Mouse (Mus musculus): Measurements from ENCODE around the gene Gm49320. TPM values are rescaled to one million over a fixed set of nuclear protein-coding genes. Genes with fewer than 3 reads are reported as not detected.

The Gm49320 gene
- polyA plus RNA-seq, 1 experiment from 2014 or later = 0.73 TPM

DNA sequence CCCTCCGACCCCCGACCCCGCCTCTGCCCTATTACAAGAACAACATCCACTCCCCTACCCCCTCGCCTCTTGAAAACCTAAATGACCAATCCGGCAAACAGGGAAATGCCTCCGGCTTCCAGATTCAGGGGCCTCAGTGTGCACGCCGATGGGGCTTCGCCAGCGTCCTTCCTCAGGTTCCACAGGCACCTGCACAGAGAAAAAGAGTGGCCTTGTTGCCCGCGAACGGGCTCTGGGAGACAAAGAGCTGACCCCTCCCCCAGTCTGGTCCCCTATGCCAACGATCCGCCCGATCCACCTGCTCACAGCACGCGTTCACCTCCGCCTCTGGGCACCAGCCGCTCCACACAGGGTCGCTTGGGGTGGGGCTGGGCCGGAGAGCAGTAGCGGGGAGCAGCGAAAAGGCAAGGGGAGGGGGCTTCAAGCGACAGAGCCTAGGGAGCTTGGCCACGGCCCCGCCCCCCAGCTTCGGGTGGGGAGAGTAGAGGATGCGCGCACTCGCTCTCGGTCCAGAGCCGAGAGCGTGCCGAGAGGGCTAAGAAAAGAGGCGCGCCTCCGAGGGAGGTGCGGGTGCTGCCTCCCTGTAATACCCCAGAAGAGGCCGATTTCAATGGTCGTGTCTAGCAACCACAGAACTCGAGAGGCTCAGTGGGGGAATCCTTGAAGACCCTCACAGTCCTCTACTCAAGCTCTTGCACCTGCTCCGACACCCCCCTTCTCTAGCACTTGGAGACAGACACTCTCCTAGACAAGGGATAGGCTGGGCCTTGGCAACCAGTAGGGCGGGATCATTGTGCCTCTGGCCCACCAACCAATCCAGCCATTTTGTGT, 21.7 kb upstream of the Gm49320 start, which contains the start of gene Prr36:
Prr36 (minus strand) TSS at position 669 of the 831 bp plus-strand sequence.
- peak; percentile 91 for ATAC-seq
- peak within 1 kb of the TSS; percentile 85 for H3K9ac ChIP-seq (ENCODE audit: low read depth, low read length)
- H3K9me3 ChIP-seq (replicated peaks; ENCODE audit: control insufficient read depth, low read length, poor library complexity, severe bottlenecking) = no peaks in the 10 kb centered on the region
- no peaks in the 10 kb centered on the region for H3K27me3 ChIP-seq (ENCODE audit: control insufficient read depth, insufficient read depth, low read depth, low read length)
- H3K4me1 ChIP-seq (ENCODE audit: control insufficient read depth, insufficient read depth, low read length) = peaks cover 39% of the 10 kb centered on the region
- peak within 1 kb of the TSS; percentile 96 for H3K27ac ChIP-seq (ENCODE audit: low read length)
- H3K4me3 ChIP-seq (ENCODE audit: low read depth, low read length) = peak within 1 kb of the TSS; percentile 53
- peak within 1 kb of the TSS; percentile 98 for H3K4me2 ChIP-seq (ENCODE audit: low read length)
- under 1% methylated on average over 44 of the region's 44 CpGs for WGBS
- no peaks in the 10 kb centered on the region; the same call in 1 of the 2 replicates for H3K36me3 ChIP-seq (ENCODE audit: control insufficient read depth, insufficient read depth, low read length)

DNA sequence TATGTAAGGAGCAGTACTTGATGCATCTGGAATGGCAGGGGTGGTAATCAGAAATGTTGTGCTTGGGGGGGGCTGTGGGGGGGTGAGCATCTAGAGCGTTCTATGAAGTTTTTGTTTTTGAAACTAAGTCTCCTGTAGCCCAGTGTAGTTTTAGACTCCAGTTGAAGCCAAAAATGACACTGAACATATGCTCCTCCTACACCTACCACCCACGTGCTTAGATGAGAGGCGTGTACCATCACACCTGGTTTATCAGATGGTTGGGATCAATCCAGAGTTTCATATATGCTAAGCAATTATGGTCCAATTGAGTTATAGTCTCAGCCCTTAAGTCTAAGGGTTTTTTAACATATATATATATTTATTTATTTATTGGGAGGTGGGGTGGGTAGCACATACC, 19.0 kb upstream of the Gm49320 start:
- Histone ChIP-seq H3K4me3 (ENCODE audit: low read depth, low read length) (no peak overlapping the region), H3K4me2 (ENCODE audit: low read length) (no peak overlapping the region), H3K27me3 (ENCODE audit: control insufficient read depth, insufficient read depth, low read depth, low read length) (no peaks in the 10 kb centered on the region), H3K9ac (ENCODE audit: low read depth, low read length) (no peak overlapping the region), H3K9me3 (replicated peaks; ENCODE audit: control insufficient read depth, low read length, poor library complexity, severe bottlenecking) (no peaks in the 10 kb centered on the region), H3K36me3 (ENCODE audit: control insufficient read depth, insufficient read depth, low read length) (no peaks in the 10 kb centered on the region), H3K4me1 (ENCODE audit: control insufficient read depth, insufficient read depth, low read length) (peaks cover 20% of the 10 kb centered on the region), H3K27ac (ENCODE audit: low read length) (no peak overlapping the region)
- ATAC-seq = no peak
- WGBS = 96% methylated on average over 3 of the region's 3 CpGs

DNA sequence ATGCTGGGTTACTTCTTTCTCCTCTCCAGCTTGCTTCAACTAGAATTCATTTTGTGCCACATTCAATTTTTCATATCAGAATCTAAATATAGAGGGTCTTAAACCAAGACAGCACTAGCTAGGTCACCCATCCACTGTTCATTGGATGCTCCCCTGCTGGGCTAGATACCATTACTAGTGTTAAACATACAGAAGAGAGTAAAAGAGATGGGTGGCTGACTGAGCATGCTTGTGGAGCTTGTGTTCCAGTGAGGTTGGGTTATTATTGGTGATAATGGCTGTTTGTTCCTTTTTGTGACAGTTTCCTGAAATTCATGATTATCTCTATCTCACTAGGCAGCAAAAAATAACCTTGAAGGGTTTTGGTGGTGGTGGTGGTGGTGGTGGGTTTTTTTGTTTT, 16.6 kb upstream of the Gm49320 start:
- Histone ChIP-seq H3K4me3 (ENCODE audit: low read depth, low read length) (no peak overlapping the region), H3K9ac (ENCODE audit: low read depth, low read length) (no peak overlapping the region), H3K27ac (ENCODE audit: low read length) (no peak overlapping the region), H3K36me3 (ENCODE audit: control insufficient read depth, insufficient read depth, low read length) (no peaks in the 10 kb centered on the region), H3K4me1 (ENCODE audit: control insufficient read depth, insufficient read depth, low read length) (peaks cover 8% of the 10 kb centered on the region; the same call in 1 of the 2 replicates), H3K9me3 (replicated peaks; ENCODE audit: control insufficient read depth, low read length, poor library complexity, severe bottlenecking) (no peaks in the 10 kb centered on the region), H3K27me3 (ENCODE audit: control insufficient read depth, insufficient read depth, low read depth, low read length) (peaks cover 9% of the 10 kb centered on the region; the same call in 1 of the 2 replicates), H3K4me2 (ENCODE audit: low read length) (no peak overlapping the region)
- no peak for ATAC-seq

DNA sequence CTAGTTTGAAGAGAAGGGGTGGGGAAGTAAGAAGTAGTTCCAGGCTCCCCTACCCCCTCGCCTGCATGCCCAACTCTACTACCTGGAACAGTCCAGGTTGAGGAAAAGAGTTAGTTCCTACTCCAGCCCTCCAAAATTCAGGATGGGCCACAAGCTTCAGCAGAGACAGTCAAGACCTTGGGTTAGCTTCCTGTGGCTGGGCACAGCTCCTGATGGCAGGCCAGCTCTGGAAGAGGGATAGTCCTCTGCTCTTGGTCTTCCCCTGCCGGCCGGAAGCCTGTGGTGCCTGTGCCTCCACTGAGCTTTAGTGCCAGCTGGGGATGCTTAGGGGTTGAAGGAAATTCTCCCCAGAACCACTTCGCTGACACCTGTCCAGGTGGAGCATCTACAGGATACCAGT, 12.3 kb upstream of the Gm49320 start:
- 0 out of 2 replicates have a peak, but pooled peaks have one; percentile 21 for ATAC-seq
- no peaks in the 10 kb centered on the region for H3K9me3 ChIP-seq (replicated peaks; ENCODE audit: control insufficient read depth, low read length, poor library complexity, severe bottlenecking)
- no peak overlapping the region for H3K27ac ChIP-seq (ENCODE audit: low read length)
- no peaks in the 10 kb centered on the region for H3K36me3 ChIP-seq (ENCODE audit: control insufficient read depth, insufficient read depth, low read length)
- H3K27me3 ChIP-seq (ENCODE audit: control insufficient read depth, insufficient read depth, low read depth, low read length) = peaks cover 12% of the 10 kb centered on the region; the same call in 1 of the 2 replicates
- H3K4me2 ChIP-seq (ENCODE audit: low read length) = peak overlapping the region; percentile 35
- peak overlapping the region; percentile 3; the same call in 1 of the 2 replicates for H3K4me3 ChIP-seq (ENCODE audit: low read depth, low read length)
- WGBS = 27% methylated on average over 4 of the region's 4 CpGs
- H3K4me1 ChIP-seq (ENCODE audit: control insufficient read depth, insufficient read depth, low read length) = 0 out of 2 replicates have a peak, but pooled peaks cover 2% of the 10 kb centered on the region
- H3K9ac ChIP-seq (ENCODE audit: low read depth, low read length) = no peak overlapping the region

DNA sequence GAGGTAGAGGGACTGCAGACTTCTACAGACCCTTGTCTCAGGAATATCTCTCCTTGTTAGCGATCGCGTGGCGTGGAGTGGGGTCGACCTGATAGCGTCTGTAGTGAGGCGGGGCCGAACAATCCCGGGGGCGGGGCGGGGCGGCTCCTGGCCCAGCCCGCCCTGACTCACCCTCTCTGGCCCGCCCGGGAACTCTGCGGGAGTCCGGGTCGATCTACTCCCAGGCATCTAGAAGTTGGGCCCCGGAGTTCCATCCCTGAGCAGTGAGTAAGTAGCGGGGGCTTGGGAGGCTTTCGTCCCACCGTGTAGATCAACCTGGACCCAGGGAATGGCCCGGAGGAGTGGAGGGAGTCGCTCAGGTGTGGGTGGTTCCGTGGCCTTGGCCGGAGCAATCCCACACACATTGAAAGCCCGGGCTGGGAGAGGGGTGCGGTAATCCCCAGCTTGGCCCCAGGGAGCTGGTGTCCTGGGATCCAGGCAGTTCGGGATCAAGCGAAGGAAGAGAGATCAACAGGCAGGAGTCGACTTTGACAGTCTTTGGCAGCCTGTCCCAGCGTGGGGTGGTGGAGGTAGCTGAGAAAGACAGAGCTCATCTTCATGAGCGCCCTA, 11.8 kb upstream of the Gm49320 start, which contains the start of gene Lrrc8e:
Lrrc8e (plus strand) TSS at position 89 of the 609 bp plus-strand sequence.
- ATAC-seq = peak; percentile 39; the same call in 1 of the 2 replicates
- H3K4me2 ChIP-seq (ENCODE audit: low read length) = peak within 1 kb of the TSS; percentile 35
- H3K9ac ChIP-seq (ENCODE audit: low read depth, low read length) = no peak within 1 kb of the TSS
- peak within 1 kb of the TSS; percentile 3; the same call in 1 of the 2 replicates for H3K4me3 ChIP-seq (ENCODE audit: low read depth, low read length)
- H3K27ac ChIP-seq (ENCODE audit: low read length) = no peak within 1 kb of the TSS
- WGBS = 2% methylated on average over 30 of the region's 33 CpGs
- no peaks in the 10 kb centered on the region for H3K36me3 ChIP-seq (ENCODE audit: control insufficient read depth, insufficient read depth, low read length)
- peaks cover 12% of the 10 kb centered on the region; the same call in 1 of the 2 replicates for H3K27me3 ChIP-seq (ENCODE audit: control insufficient read depth, insufficient read depth, low read depth, low read length)
- H3K9me3 ChIP-seq (replicated peaks; ENCODE audit: control insufficient read depth, low read length, poor library complexity, severe bottlenecking) = no peaks in the 10 kb centered on the region
- H3K4me1 ChIP-seq (ENCODE audit: control insufficient read depth, insufficient read depth, low read length) = 0 out of 2 replicates have a peak, but pooled peaks cover 2% of the 10 kb centered on the region

- H3K9me3 ChIP-seq (replicated peaks; ENCODE audit: control insufficient read depth, low read length, poor library complexity, severe bottlenecking) = no peaks in the 10 kb centered on the region
- no peaks in the 10 kb centered on the region for H3K36me3 ChIP-seq (ENCODE audit: control insufficient read depth, insufficient read depth, low read length)
- ATAC-seq = no peak
- peaks cover 12% of the 10 kb centered on the region; the same call in 1 of the 2 replicates for H3K27me3 ChIP-seq (ENCODE audit: control insufficient read depth, insufficient read depth, low read depth, low read length)
- H3K4me2 ChIP-seq (ENCODE audit: low read length) = no peak overlapping the region
- H3K4me3 ChIP-seq (ENCODE audit: low read depth, low read length) = no peak overlapping the region
- H3K27ac ChIP-seq (ENCODE audit: low read length) = no peak overlapping the region
- no peak overlapping the region for H3K9ac ChIP-seq (ENCODE audit: low read depth, low read length)
- H3K4me1 ChIP-seq (ENCODE audit: control insufficient read depth, insufficient read depth, low read length) = 0 out of 2 replicates have a peak, but pooled peaks cover 2% of the 10 kb centered on the region
- 91% methylated on average over 4 of the region's 4 CpGs for WGBS
These were observed 10.7 kb upstream of the Gm49320 start for GRCm38 (mm10) chr8:4227919-4228318.

DNA sequence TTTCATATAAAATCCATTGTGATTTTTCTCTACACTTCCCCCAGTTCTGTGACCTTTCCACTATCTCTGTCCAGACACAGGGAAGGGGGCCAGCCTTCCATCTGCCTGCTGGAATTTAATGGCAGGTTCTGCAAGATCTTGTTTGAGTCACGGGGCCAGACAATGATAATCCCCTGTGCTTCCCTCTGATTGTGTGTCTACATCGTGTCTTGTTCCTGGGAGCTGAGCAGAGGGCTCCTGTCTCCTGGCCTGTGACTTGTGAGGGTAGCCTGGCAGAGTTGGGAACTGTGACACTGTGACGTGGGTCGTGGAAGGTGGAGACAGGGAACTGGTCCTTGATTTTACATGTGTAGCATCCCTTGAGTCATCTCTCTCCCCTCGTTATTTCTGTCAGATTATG, 8.9 kb upstream of the Gm49320 start:
- no peaks in the 10 kb centered on the region for H3K36me3 ChIP-seq (ENCODE audit: control insufficient read depth, insufficient read depth, low read length)
- H3K9ac ChIP-seq (ENCODE audit: low read depth, low read length) = no peak overlapping the region
- H3K4me1 ChIP-seq (ENCODE audit: control insufficient read depth, insufficient read depth, low read length) = 0 out of 2 replicates have a peak, but pooled peaks cover 2% of the 10 kb centered on the region
- no peak overlapping the region for H3K27ac ChIP-seq (ENCODE audit: low read length)
- 64% methylated on average over 5 of the region's 5 CpGs for WGBS
- no peak for ATAC-seq
- no peak overlapping the region for H3K4me3 ChIP-seq (ENCODE audit: low read depth, low read length)
- no peak overlapping the region for H3K4me2 ChIP-seq (ENCODE audit: low read length)
- H3K27me3 ChIP-seq (ENCODE audit: control insufficient read depth, insufficient read depth, low read depth, low read length) = peaks cover 12% of the 10 kb centered on the region; the same call in 1 of the 2 replicates
- H3K9me3 ChIP-seq (replicated peaks; ENCODE audit: control insufficient read depth, low read length, poor library complexity, severe bottlenecking) = no peaks in the 10 kb centered on the region

- 0 out of 2 replicates have a peak, but pooled peaks cover 2% of the 10 kb centered on the region for H3K4me1 ChIP-seq (ENCODE audit: control insufficient read depth, insufficient read depth, low read length)
- no peaks in the 10 kb centered on the region for H3K9me3 ChIP-seq (replicated peaks; ENCODE audit: control insufficient read depth, low read length, poor library complexity, severe bottlenecking)
- no peak for ATAC-seq
- H3K27ac ChIP-seq (ENCODE audit: low read length) = no peak overlapping the region
- H3K4me3 ChIP-seq (ENCODE audit: low read depth, low read length) = no peak overlapping the region
- no peak overlapping the region for H3K4me2 ChIP-seq (ENCODE audit: low read length)
- H3K27me3 ChIP-seq (ENCODE audit: control insufficient read depth, insufficient read depth, low read depth, low read length) = peaks cover 12% of the 10 kb centered on the region; the same call in 1 of the 2 replicates
- no peak overlapping the region for H3K9ac ChIP-seq (ENCODE audit: low read depth, low read length)
- H3K36me3 ChIP-seq (ENCODE audit: control insufficient read depth, insufficient read depth, low read length) = no peaks in the 10 kb centered on the region
- WGBS = 68% methylated on average over 10 of the region's 10 CpGs
These were observed 7.9 kb upstream of the Gm49320 start for GRCm38 (mm10) chr8:4230612-4231351.

Measured in midbrain, embryonic 16.5 days (tissue).